Mouse (Mus musculus) gastrocnemius, postnatal 10 days (tissue): ENCODE measurements at regions not wholly inside any gene's neighbourhood (a gene's known extent, or its start where the extent isn't known, plus 50 kb on each side); places are given as distances from the start of the nearest gene placed in this dataset.

ENCODE experiments used
- DNase-seq: peaks from one replicate; pipeline ENCODE4 v3.0.0; 2021; ENCODE audit warnings: mixed read lengths

DNA sequence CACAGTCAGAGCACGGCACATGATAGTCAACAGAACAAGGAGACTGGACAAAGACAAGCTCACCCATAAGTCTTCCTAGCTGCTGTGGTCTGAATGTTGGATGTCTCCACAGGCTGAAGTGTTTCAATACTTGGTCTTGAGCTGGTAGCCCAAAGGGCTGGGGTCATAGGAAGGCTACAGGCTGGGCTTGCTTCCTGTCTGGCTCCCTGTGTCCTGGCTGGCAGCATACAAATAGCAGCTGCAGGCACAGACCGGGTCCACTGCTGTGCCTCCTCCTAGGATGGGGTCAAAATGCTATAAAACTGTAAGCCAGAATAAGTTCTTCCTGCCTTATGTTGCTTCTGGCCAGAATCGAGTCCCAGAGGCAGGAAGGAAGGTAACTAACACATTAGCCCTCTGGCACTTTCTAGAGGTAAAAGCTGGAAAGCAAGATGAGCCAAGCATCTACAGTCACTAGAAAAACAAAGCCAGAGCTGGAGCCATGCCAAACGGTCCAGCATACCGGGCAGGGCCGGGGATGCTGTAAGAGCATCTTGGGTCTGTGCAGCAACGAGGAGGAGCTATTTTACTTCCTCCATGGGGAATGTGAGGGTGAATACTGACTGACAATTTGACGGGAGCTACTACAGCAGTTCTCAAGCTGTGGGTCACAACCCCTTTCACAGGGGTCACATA, 93.2 kb upstream of the Prok2 start:
- peak; percentile 59 for DNase-seq

DNA sequence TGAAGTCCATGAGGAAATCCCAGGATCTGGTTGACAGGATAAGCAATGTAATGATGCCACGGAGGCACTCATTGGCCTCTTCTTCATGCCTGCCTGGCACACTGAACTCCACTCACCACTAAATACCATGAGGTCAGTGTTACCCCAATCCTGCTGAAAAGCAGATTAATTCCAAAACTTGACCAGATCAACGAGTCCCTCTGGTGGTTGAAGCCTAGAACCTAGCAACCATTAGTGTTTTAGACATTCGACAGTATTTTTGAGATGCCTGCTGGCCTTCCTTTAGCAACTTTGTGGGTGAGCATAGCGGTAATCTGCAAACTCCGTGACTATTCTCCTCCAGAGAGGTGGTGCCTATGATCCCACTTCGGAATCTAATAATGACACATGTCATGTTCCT, 92.3 kb upstream of the Prok2 start:
- no peak for DNase-seq

DNA sequence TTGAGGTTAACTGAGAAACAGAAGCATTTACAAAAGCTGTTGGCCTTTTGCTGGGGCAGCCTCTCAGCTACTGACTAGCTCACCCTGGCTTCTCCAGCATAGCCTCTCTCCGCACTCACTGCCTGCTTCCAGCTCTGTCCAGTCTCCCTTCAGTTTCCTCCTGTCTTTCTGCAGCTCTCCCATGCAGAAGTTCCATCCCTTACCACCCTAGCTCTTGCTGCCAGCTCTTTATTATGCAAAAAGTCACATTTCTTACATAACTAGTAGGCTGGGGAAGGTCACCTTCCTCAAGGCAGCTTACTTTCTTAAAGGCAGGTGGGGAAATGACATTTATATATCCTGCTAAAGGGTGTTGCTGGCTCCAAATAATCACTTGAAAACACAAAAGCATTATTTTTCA, 91.1 kb upstream of the Prok2 start:
- DNase-seq: no peak

DNA sequence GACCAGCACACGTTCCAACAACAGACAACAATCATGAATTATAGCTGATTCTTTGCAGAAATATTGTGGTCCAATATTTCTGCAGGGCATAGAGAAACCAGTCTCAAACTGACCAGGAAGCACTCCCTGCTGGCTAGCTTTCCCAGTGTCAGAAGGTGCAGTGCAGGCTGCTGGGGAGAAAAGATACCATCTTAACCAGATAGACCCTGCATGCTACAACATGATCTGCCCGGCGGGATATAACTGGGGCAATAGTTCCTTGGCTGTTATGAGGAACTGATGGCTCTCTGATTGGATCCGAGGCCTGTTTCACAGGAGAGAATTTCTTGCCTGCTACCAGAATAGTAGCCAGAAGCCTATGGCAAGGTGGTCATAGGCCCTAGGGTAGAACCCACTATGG, 86.9 kb upstream of the Prok2 start:
- no peak for DNase-seq

DNA sequence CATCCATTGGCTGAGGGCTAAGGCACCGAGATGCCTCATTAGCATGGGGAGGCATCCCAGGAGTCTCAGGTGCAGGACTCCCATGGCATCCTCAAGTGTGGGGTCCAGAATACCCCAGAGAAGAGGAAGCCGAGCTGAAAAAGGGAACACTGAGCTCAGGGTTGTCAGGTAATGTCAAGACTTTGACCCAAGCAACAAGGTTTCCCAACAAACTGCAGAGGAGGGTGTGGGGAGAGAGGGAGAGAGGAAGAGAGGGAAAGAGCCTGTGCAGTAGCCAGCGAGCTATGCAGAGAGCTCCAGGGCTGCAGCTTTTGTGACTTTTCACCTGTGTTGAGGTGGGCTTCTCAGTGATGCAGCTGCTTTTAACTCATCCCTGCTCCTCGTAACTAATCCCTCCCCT, 85.7 kb upstream of the Prok2 start:
- DNase-seq: no peak

DNA sequence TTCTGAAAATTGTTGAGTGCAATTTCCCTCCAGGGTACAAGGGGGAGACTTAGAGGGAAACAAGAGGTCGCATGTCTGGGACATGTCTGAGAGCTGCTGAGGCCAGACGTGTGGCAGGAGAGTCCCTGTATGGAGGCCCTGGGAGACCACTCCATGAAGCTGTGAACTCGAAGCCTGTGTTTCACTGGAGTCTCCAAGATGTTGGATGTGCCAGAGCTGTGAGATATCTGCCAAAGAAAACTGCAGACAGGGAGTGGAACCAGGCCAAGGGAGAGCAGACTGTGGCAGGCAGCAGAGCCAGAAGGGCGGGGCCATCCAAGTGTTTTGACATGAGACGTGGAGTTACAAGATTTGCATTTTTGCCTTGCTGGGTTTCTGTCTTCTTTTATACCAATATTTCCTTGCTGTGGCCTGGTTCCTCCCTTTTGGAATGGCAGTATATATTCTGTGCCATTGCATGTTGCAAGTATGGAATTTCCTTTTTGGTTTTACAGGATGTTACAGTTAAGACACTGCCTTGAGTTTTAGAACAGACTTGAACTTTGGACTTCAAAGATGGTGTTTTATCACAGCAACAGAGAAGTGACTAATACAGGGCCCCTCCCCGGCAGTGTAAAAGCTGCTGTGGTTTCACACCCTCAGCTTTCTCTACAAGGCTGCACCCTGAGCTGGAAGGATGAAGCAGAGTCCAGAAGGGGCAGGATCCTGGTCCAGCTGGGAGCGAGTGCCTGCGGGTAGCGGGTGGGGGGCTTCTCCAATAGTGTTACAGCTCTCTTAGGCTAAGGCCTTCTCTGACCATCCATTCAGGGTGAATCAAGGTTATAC, 85.0 kb upstream of the Prok2 start:
- DNase-seq: peak; percentile 63

DNA sequence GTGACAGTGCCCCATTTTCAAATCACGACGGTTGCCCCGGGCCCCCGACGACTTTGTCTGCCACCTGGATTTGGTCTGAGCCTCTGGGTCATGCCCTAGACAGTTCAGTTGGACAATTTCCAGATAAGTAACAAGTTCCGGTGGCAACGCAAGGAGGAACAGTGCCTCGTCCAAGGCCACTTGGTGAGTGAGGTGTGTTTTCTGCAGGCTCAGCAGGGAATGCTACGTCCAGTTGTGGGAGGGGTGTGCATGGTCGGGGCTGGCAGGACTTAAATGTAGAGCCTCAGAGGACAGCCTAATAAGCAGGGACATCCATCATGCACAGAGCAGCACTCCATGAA, 78.7 kb upstream of the Prok2 start:
- DNase-seq: no peak

DNA sequence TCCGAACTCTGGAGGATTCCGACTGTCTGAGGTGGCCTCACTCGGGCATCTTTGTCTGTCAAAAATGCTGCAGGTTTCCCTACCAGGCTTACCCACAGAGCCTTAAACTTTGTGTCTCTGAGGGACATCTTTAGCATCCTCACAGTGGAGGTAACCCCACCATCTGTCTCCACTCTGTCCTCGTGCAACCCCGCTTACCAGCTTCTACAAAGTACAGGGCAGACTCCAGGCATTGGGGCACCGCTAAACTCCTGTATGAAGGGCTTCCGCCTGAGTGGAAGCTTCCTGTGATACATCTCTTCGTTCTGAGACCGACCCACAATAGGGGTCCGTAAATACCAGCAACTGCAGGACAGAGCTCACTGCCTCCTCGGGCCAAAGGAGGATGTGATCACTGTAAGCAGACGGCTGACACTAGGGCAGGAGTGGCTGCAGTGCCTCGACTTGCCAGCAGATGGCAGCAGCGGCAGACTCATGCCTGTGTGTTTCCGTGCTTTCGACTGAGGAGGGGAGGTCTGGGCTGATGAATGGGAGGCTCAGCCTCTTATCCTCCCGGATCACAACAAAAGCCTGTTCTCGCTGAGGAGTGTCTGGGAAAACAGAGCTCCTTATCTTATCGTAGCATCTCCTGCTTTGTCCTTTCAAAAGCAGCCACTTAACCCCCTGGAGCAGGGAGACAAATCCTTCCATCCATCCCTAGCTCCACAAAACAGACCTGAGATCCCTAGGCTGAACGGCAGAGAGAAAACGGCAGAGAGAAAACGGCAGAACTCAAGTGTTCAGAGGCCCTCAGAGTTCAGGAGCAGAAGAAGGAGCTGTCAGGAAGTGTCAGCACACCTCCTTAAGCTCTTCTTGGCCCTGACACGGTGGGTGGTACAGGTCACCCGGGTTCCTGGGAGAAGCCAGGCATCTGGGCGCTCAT, 78.1 kb upstream of the Prok2 start:
- peak; percentile 94 for DNase-seq

DNA sequence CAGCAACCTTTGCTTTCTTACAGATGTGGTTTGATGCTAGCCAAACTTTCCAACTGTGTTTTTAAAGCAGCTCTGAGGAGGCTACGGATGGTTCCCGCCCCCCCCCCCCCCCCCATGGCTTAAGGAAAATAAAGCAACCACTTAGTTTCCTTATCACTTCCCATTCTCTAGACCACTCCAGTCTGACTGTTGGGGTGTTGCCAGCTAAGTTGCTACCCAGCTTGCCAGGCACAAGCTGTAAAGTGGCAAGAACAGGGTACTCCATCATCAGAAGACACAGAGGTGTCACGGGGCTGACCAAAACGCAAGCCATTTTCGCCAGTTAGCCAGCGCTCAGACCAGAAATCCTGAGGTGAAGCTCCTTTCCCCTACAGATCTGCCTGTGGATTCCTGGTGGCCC, 74.7 kb upstream of the Prok2 start:
- DNase-seq: no peak

DNA sequence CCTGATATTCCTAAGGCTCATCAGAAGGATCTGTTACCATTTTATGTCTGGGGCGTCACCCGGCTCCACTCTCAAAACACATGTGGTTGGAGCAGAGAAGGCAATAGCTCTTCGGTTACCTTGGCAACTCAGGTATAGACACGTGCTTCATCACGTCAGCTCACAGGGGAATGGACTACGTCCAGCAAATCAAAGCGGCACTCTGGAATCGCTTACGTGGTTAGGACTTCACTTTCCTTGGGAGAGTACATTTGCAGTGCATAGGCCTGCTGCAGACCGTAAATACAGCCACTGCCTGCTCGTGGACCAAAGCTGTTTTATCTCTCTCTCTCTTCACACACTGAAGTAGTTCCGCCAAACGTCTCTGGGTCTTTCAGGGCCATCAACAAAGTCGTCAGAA, 74.1 kb upstream of the Prok2 start:
- DNase-seq: no peak

DNA sequence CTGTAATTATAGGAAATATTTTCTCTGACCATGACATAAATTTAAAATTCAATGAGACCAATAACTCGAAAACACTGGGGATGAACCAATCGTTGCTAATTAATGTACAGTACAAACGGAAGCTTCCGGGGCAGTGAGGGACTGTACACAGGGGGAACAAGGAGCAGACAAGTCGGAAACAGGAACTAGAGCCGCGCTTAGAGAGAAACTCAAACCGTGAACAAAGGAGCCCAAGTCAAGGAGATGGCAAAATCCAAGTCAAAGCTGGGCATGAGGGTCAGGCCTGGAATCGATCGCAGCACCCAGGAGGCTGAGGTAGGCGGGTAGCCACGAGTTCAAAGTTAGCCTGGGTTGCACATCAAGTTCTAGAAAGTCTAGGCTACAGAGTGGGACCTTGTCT, 70.2 kb upstream of the Prok2 start:
- no peak for DNase-seq

DNA sequence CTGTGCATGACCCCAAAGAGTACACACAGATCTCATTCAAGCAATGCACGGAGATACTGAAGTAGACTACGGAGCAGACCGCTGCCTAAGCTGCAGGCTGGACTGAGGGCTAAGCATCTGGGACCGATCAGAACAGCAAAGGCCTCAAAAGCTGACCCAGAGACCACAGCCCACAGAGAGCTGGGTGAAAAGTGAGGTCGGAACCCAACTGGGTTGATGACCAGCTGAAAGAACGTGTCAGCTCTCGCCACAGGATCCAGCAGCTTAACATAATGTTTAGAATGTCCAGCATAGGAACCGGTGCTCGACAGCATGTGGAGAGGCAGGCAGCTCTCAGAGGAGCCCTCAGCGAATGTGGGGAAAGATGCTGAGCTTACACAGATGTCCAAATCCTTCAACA, 67.4 kb upstream of the Prok2 start:
- no peak for DNase-seq

DNA sequence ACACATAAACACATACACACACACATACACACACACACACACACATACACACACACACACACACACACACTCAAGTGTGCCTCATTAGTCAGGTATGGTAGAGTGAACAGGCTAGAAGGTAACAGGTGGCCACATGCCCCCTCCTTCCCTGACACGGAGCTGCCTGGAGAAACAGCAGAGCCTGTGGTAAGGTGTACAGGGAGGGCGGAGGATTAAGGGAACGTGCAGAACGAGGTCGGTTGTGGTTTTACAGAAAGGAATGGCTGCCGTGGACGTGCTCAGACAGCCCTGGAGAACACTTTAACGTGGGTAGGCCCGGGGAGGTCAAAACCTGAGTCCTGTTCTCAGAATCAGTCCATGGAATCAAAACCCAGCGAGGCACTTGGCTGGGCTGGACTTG, 66.2 kb upstream of the Prok2 start:
- no peak for DNase-seq

DNA sequence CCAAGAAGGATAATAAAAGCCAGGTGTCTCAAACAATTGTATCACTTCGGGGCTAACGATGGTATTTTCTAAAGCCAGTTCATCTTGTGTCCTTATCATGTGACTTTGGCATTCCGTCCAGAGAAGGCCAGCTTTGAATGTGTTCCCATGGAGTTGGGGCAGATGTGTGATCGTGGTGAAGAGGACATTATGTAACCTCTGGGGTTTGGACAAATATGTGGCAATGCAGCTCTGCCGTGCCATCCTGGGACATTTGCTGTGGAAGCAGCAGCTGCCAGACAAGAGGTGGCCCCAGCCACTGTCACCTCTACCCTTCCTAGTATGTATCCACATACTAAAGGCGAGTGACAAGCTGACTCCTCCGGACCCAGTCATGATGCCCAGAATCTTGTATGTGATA, 60.8 kb upstream of the Prok2 start:
- DNase-seq: no peak

DNA sequence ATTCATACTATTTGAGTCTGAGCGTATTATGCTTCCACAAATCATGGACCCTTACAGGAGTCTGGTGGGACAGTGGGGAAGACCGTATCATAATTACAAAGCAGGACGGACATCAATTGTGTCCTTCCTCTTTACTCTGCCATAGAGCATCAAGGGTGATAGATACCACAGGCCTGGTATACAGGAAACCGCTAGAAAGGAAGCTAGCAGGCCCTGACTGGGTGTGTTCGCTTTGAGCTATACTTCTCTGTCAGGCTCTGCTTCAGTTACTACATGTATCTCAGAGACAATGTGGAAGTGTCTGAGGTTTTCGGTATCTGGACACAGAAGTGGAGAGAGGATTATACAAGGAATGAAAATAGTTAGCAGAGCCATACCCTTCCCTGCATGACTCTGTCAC, 59.0 kb upstream of the Prok2 start:
- DNase-seq: no peak

DNA sequence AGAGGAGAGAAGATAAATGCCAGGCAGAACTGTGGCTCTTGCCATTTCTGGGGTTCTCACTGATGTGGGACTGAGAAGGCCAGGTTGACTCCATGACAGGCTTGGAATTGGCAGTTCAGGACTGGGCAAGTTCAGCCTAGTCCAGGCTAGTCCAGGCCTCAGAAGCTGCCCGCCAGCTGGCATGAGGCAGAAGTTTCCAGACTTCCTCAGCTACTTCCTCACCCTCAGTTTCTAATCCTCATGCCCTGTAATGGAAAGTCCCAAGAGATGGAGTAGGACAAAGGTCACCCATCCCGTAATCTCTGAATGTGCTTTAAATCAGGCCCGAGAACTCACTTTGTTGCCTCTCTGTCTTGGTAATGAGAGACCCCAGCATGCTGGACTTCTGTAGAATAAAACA, 58.6 kb upstream of the Prok2 start:
- DNase-seq: no peak

DNA sequence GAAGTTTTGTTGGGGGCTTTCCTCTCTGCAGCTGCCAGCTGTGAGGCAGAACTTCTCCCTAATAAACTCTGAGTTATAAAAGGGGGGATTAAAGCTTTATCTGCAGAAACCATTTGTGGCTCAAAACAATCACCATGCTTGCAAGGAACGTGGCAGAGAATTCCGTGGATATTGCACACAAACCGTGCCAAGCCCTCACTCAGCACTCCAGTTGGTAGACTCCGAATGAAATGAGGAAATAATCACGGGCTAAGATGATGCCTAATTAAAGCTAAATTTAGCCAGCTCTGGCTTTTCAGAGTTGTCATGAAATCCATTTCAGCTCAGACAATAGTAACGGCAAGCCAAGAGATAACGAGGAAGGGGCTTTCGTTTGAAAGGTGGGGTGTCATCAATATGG, 58.1 kb upstream of the Prok2 start:
- DNase-seq: no peak

DNA sequence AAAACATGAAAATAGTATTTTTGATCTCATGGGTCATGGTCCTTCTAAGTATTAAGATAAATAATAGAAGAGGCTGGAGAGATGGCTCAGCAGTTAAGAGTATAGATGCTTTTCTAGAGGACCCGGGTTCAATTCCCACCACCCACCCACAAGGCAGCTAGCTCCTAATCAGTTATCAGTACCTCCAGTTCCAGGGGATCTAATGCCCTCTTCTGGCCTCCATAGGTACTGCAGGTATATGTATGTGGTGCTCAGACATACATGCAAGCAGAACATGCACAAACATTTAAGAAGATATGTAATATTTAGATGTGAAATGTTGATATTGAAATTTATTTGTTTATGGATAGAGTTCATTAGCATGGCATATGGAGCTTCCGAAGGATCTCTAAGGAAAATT, 56.8 kb upstream of the Prok2 start:
- no peak for DNase-seq
